Mouse (Mus musculus): ENCODE results near the gene Iqcn. TPM values are rescaled to one million over a fixed set of nuclear protein-coding genes. Genes with fewer than 3 reads are reported as not detected.

The Iqcn gene
- total and polyA plus RNA-seq, 3 experiments = not detected

GRCm38 (mm10) chr8:70754043-70754870 lies 51.0 kb downstream of the Iqcn start, which contains the start of gene Rab3a:
Gene Rab3a, plus strand, starts transcription at chr8:70754679.
- H3K27me3 ChIP-seq (ENCODE audit: control insufficient read depth in 1 of 2, insufficient read depth in 2 of 2, low read length in 2 of 2) = no peaks in the 10 kb centered on the region
- H3K4me3 ChIP-seq (ENCODE audit: control insufficient read depth in 1 of 2, insufficient read depth in 1 of 2, low read depth in 2 of 2, low read length in 2 of 2) = peak within 1 kb of the TSS; percentile 67 to 76
- DNase-seq (ENCODE audit: low read depth, low spot score) = peak; percentile 99
- H3K27ac ChIP-seq (ENCODE audit: control insufficient read depth, low read depth, low read length) = peak within 1 kb of the TSS; percentile 84
- no peaks in the 10 kb centered on the region for H3K9me3 ChIP-seq (replicated peaks; ENCODE audit: insufficient read depth, low read length)
- peaks cover 3 to 18% of the 10 kb centered on the region in 2 experiments; a peak in 3 of 4 replicates for H3K4me1 ChIP-seq (ENCODE audit: control insufficient read depth in 1 of 2, insufficient read depth in 2 of 2, low read length in 2 of 2)
- H3K9ac ChIP-seq (ENCODE audit: control insufficient read depth, low read depth, low read length, poor library complexity, severe bottlenecking) = peak within 1 kb of the TSS; percentile 82
- no peaks in the 10 kb centered on the region; the same call in 1 of the 2 replicates for H3K79me2 ChIP-seq (ENCODE audit: control insufficient read depth, insufficient read depth, low read length, poor library complexity)
- peaks cover 0 to 15% of the 10 kb centered on the region in 2 experiments; a peak in 2 of 4 replicates for H3K36me3 ChIP-seq (ENCODE audit: control insufficient read depth in 1 of 2, insufficient read depth in 2 of 2, low read length in 2 of 2)
- TF ChIP-seq TCF12 (IDR thresholded peaks at IDR 0.05; ENCODE audit: low read depth, low read length) (peak; percentile 56), POLR2A (IDR thresholded peaks at IDR 0.05; ENCODE audit: control insufficient read depth in 1 of 2, insufficient read depth in 1 of 2, low read depth in 1 of 2, low read length in 2 of 2, poor library complexity in 1 of 2) (peak; percentile 37 to 81; a peak in 3 of 4 replicates), CHD2 (IDR thresholded peaks at IDR 0.05; ENCODE audit: low read length) (peak; percentile 89), HCFC1 (IDR thresholded peaks at IDR 0.05; ENCODE audit: low read depth, low read length) (peak; percentile 82), E2F4 (IDR thresholded peaks at IDR 0.05; ENCODE audit: borderline replicate concordance, low read depth, low read length) (no peak), SMC3 (IDR thresholded peaks at IDR 0.05; ENCODE audit: low read depth, low read length) (no peak), TBP (IDR thresholded peaks at IDR 0.05; ENCODE audit: low read depth, low read length) (peak; percentile 86), MYC (IDR thresholded peaks at IDR 0.05; ENCODE audit: low read depth, low read length) (no peak), POLR2AphosphoS2 (IDR thresholded peaks at IDR 0.05; ENCODE audit: low read length) (no peak), USF2 (IDR thresholded peaks at IDR 0.05; ENCODE audit: borderline replicate concordance in 1 of 2, insufficient read depth in 1 of 2, low read depth in 1 of 2, low read length in 2 of 2) (no peak), SIN3A (IDR thresholded peaks at IDR 0.05; ENCODE audit: low read length) (no peak; the same call in 1 of the 2 replicates), MYB (IDR thresholded peaks at IDR 0.05; ENCODE audit: low read depth, low read length) (no peak), CTCF (IDR thresholded peaks at IDR 0.05 in 2 of 3, conservative IDR thresholded peaks at IDR 0.05 in 1 of 3; ENCODE audit: control insufficient read depth in 1 of 3, insufficient read depth in 1 of 3, low read depth in 2 of 3, low read length in 3 of 3, poor library complexity in 1 of 3, severe bottlenecking in 1 of 3) (0 out of 6 replicates have a peak, but pooled peaks of 1 of the 3 experiments have one; percentile 1), CHD1 (IDR thresholded peaks at IDR 0.05; ENCODE audit: low read depth, low read length) (no peak), MEF2A (IDR thresholded peaks at IDR 0.05; ENCODE audit: extremely low read depth, insufficient replicate concordance, low read depth, low read length, poor library complexity, severe bottlenecking) (no peak), EP300 (IDR thresholded peaks at IDR 0.05; ENCODE audit: low read depth in 1 of 2, low read length in 2 of 2) (no peak), KAT2A (conservative IDR thresholded peaks at IDR 0.05; ENCODE audit: low read depth, low read length) (peak; percentile 60; the same call in 1 of the 2 replicates), RAD21 (IDR thresholded peaks at IDR 0.05; ENCODE audit: low read depth, low read length) (no peak), MAX (IDR thresholded peaks at IDR 0.05; ENCODE audit: low read length) (no peak), ZNF384 (IDR thresholded peaks at IDR 0.05; ENCODE audit: low read depth, low read length) (no peak), UBTF (IDR thresholded peaks at IDR 0.05; ENCODE audit: borderline replicate concordance, insufficient read depth, low read depth, low read length) (no peak), MXI1 (IDR thresholded peaks at IDR 0.05; ENCODE audit: low read depth, low read length) (peak; percentile 37), ETS1 (IDR thresholded peaks at IDR 0.05; ENCODE audit: low read depth, low read length) (no peak), NELFE (IDR thresholded peaks at IDR 0.05; ENCODE audit: low read depth, low read length) (peak; percentile 63), RCOR1 (IDR thresholded peaks at IDR 0.05; ENCODE audit: low read depth, low read length) (peak; percentile 45; the same call in 1 of the 2 replicates), TAL1 (IDR thresholded peaks at IDR 0.05; ENCODE audit: low read length) (no peak), MAFK (IDR thresholded peaks at IDR 0.05; ENCODE audit: borderline replicate concordance, low read depth, low read length) (no peak), MAZ (IDR thresholded peaks at IDR 0.05; ENCODE audit: low read depth, low read length) (no peak), ELF1 (IDR thresholded peaks at IDR 0.05; ENCODE audit: low read depth, low read length) (no peak), ZKSCAN1 (IDR thresholded peaks at IDR 0.05; ENCODE audit: low read depth, low read length) (no peak), NRF1 (IDR thresholded peaks at IDR 0.05; ENCODE audit: insufficient read depth, low read depth, low read length, poor library complexity, severe bottlenecking) (peak; percentile 70), ZMIZ1 (IDR thresholded peaks at IDR 0.05; ENCODE audit: low read depth, low read length) (peak; percentile 69), JUND (IDR thresholded peaks at IDR 0.05; ENCODE audit: low read depth, low read length) (no peak), USF1 (IDR thresholded peaks at IDR 0.05; ENCODE audit: low read depth, low read length) (no peak; the same call in 1 of the 2 replicates), BHLHE40 (IDR thresholded peaks at IDR 0.05; ENCODE audit: borderline replicate concordance, low read depth, low read length) (no peak)
